Mouse (Mus musculus) hindbrain, embryonic 11.5 days (tissue): Measurements from ENCODE around the gene Lgals9. TPM values are rescaled to one million over a fixed set of nuclear protein-coding genes. Genes with fewer than 3 reads are reported as not detected.
A peak's percentile ranks its signal among the peaks of the same experiment; 100 is the strongest.

Experiments
- ATAC-seq: fragments of 200-750 bp; cut with Nextera tagmentation; 2 replicates; pipeline ENCODE4 v1.8.0; 2017; ENCODE audit warnings: mild to moderate bottlenecking, moderate TSS enrichment, moderate library complexity; ENCODE audit not compliant: low FRiP score
- DNase-seq: peaks from one replicate; pipeline ENCODE4 v3.0.0-alpha.2; 2015; ENCODE audit warnings: low spot score
- H3K27ac ChIP-seq: fragments of 300-500 bp; sonication (generic); 2 replicates; pipeline ENCODE4 v1.5.1; 2014; ENCODE audit warnings: mild to moderate bottlenecking, low read depth, low read length
- H3K27me3 ChIP-seq: fragments of 300-500 bp; sonication (generic); 2 replicates; pipeline ENCODE4 v1.6.1; 2014; ENCODE audit warnings: mild to moderate bottlenecking, low read length, moderate library complexity, mixed read lengths; ENCODE audit not compliant: control insufficient read depth, insufficient read depth
- H3K36me3 ChIP-seq: fragments of 300-500 bp; sonication (generic); 2 replicates; pipeline ENCODE4 v1.6.1; 2014; ENCODE audit warnings: mild to moderate bottlenecking, low read length, moderate library complexity, mixed read lengths; ENCODE audit not compliant: control insufficient read depth, insufficient read depth
- H3K4me1 ChIP-seq: fragments of 300-500 bp; sonication (generic); replicated peaks from 2 replicates; pipeline ENCODE4 v1.6.1; 2014; ENCODE audit warnings: low read length, mixed read lengths; ENCODE audit not compliant: control insufficient read depth, insufficient read depth
- H3K4me2 ChIP-seq: fragments of 300-500 bp; sonication (generic); replicated peaks from 2 replicates; pipeline ENCODE4 v1.6.1; 2014; ENCODE audit warnings: mild to moderate bottlenecking, low read depth, low read length
- H3K4me3 ChIP-seq: fragments of 300-500 bp; sonication (generic); 2 replicates; pipeline ENCODE4 v1.5.1; 2014; ENCODE audit warnings: low read depth, low read length
- H3K9ac ChIP-seq: fragments of 300-500 bp; sonication (generic); 2 replicates; pipeline ENCODE4 v1.6.1; 2014; ENCODE audit warnings: low read depth, low read length
- H3K9me3 ChIP-seq: fragments of 300-500 bp; sonication (generic); 2 replicates; pipeline ENCODE4 v1.6.1; 2016; ENCODE audit warnings: low read length; ENCODE audit not compliant: control insufficient read depth
- WGBS: fragments of 180-500 bp; shearing (Covaris S2); extraction: QIAGEN DNeasy Blood & Tissue Kit; methylation state at CpG from one replicate; pipeline ENCODE4 v1.1.7; 2014; 5-methylcytosine and 5-hydroxymethylcytosine counted together
- polyA plus RNA-seq: library from polyadenylated mRNA; unstranded; fragments of >200 nt; fragmentation: Nextera tagmentation; extraction: Ambion mirVana; gene quantifications from 2 replicates; pipeline ENCODE4 v1.2.1, GENCODE M21; 2014

Gene Lgals9
- polyA plus RNA-seq, 1 experiment from 2014 or later = 7.7 TPM

- DNase-seq = peak; percentile 69
- Histone ChIP-seq H3K27me3 (peaks cover 38% of the 10 kb centered on the region), H3K4me1 (no peaks in the 10 kb centered on the region; the same call in 1 of the 2 replicates), H3K9ac (no peak overlapping the region), H3K4me2 (no peak overlapping the region), H3K9me3 (no peaks in the 10 kb centered on the region), H3K36me3 (no peaks in the 10 kb centered on the region), H3K4me3 (no peak overlapping the region), H3K27ac (no peak overlapping the region)
- ATAC-seq = no peak
- WGBS = 40% methylated on average over 8 of the region's 8 CpGs
Observed at GRCm38 (mm10) chr11:78922678-78923407, 61.9 kb downstream of the Lgals9 start.

- H3K9ac ChIP-seq = no peak within 1 kb of the TSS
- H3K4me2 ChIP-seq = no peak within 1 kb of the TSS
- DNase-seq (no peak), ATAC-seq (no peak)
- H3K36me3 ChIP-seq = no peaks in the 10 kb centered on the region
- 63% methylated on average over 6 of the region's 6 CpGs for WGBS
- H3K4me1 ChIP-seq = no peaks in the 10 kb centered on the region; the same call in 1 of the 2 replicates
- H3K27ac ChIP-seq = no peak within 1 kb of the TSS
- H3K4me3 ChIP-seq = no peak within 1 kb of the TSS
- H3K9me3 ChIP-seq = no peaks in the 10 kb centered on the region
- H3K27me3 ChIP-seq = peaks cover 24% of the 10 kb centered on the region
Observed at GRCm38 (mm10) chr11:78920411-78920939, 64.3 kb downstream of the Lgals9 start, which contains the start of gene Nos2. Gene Nos2, plus strand, starts transcription at chr11:78920787.

- no peak overlapping the region for H3K4me2 ChIP-seq
- H3K36me3 ChIP-seq = no peaks in the 10 kb centered on the region
- H3K27ac ChIP-seq = no peak overlapping the region
- WGBS = 78% methylated on average over 4 of the region's 4 CpGs
- H3K27me3 ChIP-seq = peaks cover 16% of the 10 kb centered on the region
- ATAC-seq (no peak), DNase-seq (no peak)
- no peak overlapping the region for H3K9ac ChIP-seq
- H3K4me1 ChIP-seq = no peaks in the 10 kb centered on the region
- no peak overlapping the region for H3K4me3 ChIP-seq
- H3K9me3 ChIP-seq = no peaks in the 10 kb centered on the region
Observed at GRCm38 (mm10) chr11:78919745-78920144, 65.0 kb downstream of the Lgals9 start.

GRCm38 (mm10) chr11:78916410-78916809 is 68.3 kb downstream of the Lgals9 start:
- DNase-seq (no peak), ATAC-seq (no peak)
- Histone ChIP-seq H3K27ac (no peak overlapping the region), H3K4me1 (no peaks in the 10 kb centered on the region), H3K36me3 (no peaks in the 10 kb centered on the region), H3K4me2 (no peak overlapping the region), H3K4me3 (no peak overlapping the region), H3K9me3 (no peaks in the 10 kb centered on the region), H3K27me3 (no peaks in the 10 kb centered on the region), H3K9ac (no peak overlapping the region)
- WGBS = 88% methylated on average over 1 of the region's 1 CpGs

- H3K4me2 ChIP-seq = no peak overlapping the region
- ATAC-seq (no peak), DNase-seq (no peak)
- no peaks in the 10 kb centered on the region for H3K27me3 ChIP-seq
- H3K4me3 ChIP-seq = no peak overlapping the region
- 87% methylated on average over 6 of the region's 6 CpGs for WGBS
- H3K9me3 ChIP-seq = no peaks in the 10 kb centered on the region
- H3K4me1 ChIP-seq = no peaks in the 10 kb centered on the region
- no peak overlapping the region for H3K27ac ChIP-seq
- H3K36me3 ChIP-seq = no peaks in the 10 kb centered on the region
- no peak overlapping the region for H3K9ac ChIP-seq
Observed at GRCm38 (mm10) chr11:78915473-78915872, 69.3 kb downstream of the Lgals9 start.

Other genes with a start within 250 kb of the Lgals9 start
- gene Ccnq, start 233.2 kb downstream of the Lgals9 start, polyA plus RNA-seq = 32.3 and 33.2 TPM in 2 replicates
- gene Lyrm9, start 158.4 kb downstream of the Lgals9 start, polyA plus RNA-seq = 16.6 and 19.8 TPM in 2 replicates
- gene Nos2, start 64.2 kb downstream of the Lgals9 start, polyA plus RNA-seq = 0.42 and 0.80 TPM in 2 replicates
- gene Ksr1, start 161.5 kb upstream of the Lgals9 start, polyA plus RNA-seq = 3.9 and 4.3 TPM in 2 replicates